Mouse (Mus musculus) cerebellum, adult (tissue): Measurements from ENCODE around the gene Pard3.

ENCODE experiments used
- ATAC-seq: cut with Nextera tagmentation; 2 replicates; pipeline ENCODE4 v1.9.2; 2017; ENCODE audit warnings: mild to moderate bottlenecking, moderate library complexity, mixed read lengths; ENCODE audit not compliant: insufficient number of reproducible peaks, low FRiP score, low TSS enrichment

Gene Pard3

DNA sequence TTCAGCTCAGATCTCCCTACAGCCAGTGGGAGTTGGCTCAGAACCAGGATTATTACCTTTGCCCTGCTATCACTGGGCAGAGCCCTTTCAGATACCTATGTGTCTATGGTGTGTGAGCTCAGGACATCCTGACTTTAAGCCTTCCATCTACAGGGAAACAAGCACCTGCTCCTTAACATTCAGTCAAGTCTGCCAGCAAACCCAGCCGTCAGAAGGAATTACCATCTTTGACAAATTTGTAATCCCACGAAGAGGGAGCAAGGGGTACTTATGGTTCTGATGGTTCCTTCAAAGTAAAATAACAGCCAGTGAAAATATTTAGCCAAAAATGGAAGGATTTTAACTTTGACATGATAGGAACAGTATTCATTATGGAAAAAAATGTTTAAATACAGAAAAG, 466.1 kb downstream of the Pard3 start:
- no peak for ATAC-seq

DNA sequence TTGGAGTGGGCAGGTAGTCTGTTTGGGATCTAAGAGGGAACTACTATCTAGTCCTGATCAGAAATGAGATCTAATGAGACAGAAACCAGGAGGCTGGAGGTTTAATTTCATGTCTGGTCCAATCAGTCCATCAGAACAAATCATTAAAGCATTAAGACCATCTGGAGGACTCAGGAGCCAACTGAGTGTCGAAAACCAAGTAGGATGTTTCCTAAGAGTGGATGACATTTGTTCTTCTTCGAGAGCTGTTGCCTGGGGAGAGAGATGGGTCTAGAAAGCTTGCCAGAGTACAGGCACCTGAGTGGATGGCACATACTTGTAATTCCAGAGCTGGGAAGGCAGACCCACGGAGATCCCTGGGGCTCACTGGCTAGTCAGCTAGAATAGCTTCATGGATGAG, 468.2 kb downstream of the Pard3 start:
- no peak for ATAC-seq

DNA sequence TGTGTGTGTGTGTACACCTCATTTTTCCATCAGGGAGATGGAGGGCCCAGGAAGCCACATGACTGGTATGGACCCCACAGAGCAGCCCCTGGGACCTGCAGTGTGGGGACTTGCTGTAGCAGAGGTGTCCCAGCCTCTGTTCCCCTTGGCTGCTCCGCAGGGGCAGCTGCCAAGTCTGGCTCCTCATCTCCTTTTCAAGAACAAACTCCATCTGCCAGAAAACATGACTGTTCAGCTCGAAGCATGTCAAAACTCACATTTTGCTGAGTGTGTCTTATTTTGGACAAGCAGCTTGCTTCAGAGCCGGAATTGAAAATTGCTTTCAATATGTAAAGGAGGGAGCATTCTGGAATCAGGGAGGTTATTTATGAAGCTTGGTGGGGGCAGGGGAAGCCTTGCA, 471.1 kb downstream of the Pard3 start:
- no peak for ATAC-seq

DNA sequence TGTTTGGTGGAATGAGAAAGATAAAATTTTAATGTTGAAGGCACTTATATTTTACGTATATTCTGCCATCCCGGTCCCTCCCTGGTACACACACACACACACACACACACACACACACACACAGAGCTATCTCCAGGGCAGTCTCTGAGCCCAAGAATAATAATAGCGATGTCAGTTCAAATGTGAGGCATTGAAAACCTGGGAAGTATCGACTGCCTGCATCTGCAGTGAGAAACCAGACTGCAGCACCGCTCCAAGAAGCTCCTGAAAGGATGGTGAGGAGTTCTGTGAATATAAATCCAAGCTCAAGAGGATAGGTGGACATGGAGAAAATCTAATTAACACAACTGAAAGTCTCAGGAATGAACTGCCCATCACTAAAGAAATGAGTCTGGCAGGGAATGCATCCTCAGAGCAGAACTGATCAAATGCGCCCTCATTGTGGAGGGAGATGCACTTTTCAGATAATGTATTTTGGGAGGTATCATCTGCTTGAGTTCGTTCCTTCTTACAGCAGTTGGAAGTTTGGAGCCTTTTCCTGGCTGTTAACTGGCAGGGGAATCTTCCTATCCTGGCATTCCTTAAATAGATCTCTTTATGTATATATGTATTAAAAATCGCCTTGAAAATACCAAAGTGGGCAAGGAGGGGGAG, 471.6 kb downstream of the Pard3 start:
- no peak for ATAC-seq

DNA sequence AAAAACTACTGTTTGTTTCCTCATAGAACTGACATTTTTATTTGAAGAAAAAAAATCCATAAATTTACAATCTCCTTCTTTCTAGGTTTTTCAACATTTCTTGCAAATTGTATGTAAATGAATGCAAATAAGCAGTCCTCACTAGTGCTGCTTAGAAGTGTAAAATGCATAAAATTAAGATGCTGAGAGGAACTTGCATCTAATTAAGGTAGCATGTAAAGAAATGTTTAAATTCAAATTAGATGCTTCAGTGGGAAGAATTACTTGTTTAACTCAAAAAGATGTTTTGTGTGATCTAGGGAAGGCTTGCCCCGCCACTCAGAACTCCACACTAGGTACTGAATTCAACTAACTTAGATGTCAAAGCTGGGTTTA, 472.1 kb downstream of the Pard3 start:
- ATAC-seq, result no peak

DNA sequence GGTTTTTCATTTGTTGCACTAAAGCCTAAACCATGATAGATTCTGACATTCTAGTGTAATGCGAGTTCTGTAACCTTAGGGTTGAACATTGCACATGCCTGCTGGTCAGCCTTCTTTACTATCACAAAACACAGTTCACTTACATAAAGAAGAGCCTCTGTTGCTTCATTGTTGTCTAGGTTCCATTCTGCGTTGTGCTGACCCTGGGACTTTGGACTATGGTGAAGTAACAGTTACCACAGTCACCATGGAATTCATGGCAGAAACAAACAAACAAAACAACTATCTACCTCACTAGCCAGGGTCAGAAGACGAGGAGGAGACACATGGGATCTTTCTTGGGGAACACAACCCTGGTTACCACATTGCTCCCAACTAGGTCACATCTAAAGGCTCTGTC, 476.1 kb downstream of the Pard3 start:
- no peak for ATAC-seq

DNA sequence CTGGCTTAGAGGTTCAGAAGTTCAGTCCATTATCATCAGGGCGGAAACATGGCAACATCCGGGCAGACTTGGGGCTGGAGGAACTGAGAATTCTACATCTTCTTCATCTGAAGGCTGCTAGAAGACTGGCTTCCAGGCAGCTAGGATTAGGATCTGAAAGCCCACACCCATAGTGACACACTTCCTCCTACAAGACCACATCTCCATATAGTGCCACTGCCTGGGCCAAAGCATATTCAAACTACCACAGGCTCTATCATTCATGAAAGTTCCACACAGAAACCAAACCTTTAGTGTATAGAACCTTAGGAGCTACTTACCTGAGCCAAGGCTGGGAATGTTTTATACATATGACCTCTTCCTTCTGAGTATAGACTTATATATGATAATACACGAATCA, 476.6 kb downstream of the Pard3 start:
- no peak for ATAC-seq

DNA sequence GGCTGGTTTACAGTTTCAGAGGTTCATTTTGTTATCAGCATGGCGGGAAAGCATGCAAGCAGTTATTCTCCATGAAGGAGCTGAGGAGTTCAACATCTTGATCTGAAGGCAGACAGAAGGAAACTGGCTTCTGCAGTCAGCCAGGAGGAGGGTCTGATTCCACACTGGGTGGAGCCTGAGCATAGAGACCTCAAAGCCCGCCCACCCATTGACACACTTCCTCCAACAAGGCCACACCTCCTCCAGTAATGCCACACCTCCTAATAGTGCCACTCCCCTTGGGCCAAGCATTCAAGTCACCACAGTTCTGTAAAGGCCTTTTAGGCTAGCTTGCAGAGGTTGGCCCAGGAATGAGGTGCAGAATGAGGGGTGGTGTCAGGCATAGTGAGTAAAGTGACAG, 478.5 kb downstream of the Pard3 start:
- ATAC-seq, result no peak

DNA sequence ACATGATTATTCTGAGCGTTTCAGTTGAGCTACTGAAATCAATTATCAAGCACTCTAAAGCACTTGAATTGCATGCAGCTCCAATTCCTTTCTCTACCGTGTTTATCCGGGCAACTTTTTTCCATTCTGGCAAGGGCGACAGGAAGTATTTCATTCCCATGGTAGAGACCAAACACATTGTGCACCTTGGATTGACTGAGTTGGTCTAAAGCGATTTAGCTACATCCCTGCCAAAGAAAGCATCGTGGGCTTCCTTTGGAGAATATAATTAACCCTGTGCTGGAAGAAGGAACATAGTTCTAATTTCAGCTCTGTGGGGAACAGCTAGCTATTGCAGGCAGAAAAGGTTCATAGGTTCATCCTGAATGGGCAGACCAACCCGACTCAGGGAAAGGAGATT, 480.0 kb downstream of the Pard3 start:
- ATAC-seq, result no peak

DNA sequence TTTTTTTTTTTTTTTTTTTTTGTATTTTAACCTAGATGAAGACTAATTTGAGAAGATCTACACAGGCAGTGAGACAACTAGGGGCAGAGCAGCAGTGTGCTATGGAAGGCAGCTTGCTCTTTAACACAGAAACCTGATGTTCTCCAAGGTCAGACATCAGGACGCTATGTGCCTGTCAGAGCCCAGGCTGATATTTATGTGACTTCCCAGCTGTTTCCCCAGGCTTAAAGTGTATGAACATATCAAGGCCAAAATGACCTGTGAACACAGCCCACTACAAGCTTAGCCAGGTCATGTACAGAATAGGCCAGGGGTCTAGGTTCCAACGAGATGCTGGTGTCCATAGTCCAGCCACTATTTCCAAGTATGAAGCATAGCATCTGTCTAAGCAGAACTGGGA, 482.5 kb downstream of the Pard3 start:
- ATAC-seq, result no peak

DNA sequence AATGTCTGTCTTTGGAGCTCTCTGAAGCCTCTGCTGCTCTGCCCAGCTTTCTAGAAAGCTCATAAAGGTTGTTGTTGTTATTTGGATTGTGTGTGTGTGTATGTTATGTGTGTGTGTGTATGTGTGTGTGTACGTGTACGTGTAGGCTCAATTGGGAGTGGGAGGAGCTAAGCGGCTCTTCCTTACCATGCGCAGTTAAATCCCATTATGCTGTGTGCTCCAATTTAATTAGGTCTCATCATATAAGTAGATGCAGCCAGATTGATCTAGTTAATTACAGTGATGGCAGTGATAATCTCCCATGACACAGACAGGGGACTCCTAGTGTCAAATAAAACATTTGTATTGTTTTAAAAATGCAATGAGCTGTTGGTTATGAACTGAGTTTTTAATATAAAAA, 487.2 kb downstream of the Pard3 start:
- no peak for ATAC-seq

DNA sequence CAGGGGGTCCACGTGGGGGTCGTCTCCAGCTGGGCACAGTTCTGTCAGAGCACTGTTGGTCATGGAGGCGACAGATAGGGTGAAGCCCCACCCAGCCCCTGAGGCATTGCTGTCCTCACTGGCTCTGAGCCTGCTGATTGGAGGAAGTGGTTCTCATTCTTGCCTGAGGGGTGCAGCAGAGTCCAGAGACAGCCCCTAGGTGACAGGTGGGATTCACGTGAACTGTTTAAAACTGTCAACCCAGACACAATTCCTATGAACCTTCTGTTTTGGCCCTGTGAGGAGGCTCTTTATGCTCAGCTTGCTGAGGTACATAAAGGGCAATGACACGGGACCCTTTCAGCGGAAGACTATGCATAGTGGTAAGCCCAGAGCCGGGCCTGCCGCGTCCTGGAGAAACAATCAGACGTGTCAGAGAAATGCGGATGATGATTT, 488.5 kb downstream of the Pard3 start:
- no peak for ATAC-seq

DNA sequence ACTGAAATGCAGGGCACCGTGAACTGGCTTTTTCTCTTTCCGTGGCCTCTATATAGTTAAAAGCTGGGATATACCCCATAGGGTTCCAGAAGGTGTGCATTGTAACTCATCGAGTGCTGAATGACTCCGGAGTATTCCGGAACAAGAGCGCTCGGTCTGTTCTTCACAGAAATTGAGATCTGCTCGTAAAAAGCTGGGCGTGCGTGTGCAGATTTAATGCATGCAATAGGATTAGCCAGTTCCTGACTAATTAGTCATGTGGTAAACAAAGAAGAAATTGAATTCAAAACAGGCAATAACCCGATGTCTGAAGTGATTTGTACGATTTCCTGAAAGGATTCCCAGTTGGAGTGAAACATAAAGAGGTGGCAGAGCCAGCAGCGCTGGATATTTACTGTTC, 489.1 kb downstream of the Pard3 start:
- ATAC-seq, result no peak

DNA sequence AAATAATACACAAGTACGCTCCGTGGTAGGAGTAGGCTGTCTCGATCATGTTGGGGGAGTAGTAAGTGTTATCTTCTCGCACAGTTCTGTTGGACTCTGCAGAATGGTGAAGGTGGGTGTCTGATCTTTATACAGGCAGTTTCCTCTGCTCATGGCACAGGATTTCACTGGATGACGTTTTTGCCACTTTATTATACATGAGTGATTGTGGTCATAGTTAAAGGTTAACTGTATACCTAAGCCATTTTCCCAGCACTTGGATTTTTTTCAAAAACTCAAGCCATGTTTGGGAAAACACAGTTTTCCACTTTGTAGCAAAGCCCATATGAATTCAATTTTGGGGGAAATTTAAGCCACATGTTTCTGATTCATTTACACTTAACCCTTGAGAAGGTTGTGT, 489.9 kb downstream of the Pard3 start:
- no peak for ATAC-seq

DNA sequence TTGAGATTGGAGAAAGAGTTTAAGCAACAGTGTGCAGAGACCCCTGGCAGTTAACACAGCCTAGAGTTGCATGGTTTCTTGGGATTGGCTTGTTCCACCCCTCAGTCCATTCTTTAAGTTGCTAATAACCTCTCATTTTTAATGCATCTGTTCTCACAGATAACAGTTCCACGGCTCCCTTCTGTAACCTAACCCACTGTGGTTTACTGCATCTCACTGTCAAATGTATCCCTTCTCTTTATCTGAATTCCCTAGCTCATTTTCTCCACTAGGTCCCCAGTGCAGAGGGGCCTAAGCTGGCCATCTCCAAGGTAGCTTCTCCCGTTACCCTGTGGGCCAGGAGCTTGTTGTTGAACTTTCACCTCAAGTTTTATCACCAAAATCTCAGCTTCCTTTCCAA, 492.1 kb downstream of the Pard3 start:
- no peak for ATAC-seq

DNA sequence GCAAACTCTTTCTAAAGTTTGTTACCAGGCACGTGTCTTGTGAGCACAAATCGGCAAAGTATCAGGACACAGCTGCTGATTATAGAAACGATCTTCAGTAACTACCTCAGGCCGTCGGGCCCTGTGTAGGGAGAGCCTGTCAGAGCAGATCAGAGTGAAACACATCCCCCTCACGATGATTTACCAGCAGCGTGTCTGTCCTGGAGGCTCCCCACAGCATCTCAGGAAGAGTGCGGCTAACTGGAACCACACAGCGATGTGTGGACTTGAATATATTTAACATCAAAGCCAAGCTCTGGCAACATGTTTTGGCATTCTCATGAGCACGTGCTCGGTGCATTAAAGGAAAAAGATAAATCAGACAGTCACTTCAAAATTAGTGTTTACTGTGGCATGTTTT, 493.3 kb downstream of the Pard3 start:
- no peak for ATAC-seq

DNA sequence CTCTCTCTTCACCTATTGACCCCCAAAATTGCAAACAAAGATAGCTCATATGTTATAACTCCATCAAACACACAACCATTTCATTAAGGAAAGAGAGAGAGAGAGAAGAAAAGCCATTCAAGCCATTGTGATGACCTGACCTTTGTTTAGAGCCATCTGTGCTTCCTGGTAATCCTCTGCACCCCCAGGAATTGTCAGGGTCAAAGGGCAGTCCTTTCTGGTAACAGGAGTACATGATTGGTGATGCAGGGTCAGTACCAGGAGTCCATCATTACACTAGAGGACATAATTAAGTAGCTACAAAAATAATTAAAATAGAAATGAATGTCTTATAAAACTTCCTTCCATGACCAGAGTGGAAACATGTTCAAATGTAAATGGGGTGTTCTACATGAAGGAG, 493.9 kb downstream of the Pard3 start:
- no peak for ATAC-seq

DNA sequence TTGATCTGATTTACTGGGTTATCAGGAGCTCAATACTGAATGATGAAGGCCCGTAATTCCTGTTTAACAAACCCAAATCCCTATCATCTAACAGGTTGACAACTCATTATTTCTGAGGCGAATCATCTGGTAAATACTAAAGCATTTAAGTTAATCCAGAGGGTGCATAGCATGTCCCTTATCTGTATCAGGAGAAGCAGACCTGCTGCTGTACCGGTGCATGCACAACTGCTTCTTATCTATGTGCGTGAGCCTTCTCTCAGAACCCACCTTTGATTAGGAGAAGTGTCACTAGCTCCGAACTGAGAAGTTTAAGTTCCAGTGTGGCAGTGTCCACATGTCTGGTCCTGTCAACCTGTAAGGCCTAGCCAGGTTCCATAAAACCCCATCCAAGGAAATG, 499.9 kb downstream of the Pard3 start:
- ATAC-seq, result no peak

DNA sequence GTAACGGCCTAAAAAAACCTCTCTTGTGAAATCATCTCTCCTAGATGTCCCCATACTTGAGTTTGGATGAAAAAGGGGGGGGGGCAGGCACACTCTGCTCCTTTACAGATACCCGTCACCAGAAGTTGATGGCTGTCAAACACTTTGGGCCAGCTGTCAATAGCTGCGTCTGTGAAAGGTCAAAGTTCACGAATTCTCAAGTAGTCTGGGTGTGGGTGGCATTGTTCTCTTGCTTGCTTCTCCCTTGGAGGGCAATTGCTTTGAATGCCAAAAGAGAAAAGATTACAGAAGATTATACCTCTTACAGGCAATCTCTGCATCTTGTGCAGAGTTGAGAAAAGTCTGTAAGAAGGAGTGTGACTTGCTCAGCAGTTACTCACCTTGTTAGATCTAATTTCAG, 500.7 kb downstream of the Pard3 start:
- no peak for ATAC-seq

DNA sequence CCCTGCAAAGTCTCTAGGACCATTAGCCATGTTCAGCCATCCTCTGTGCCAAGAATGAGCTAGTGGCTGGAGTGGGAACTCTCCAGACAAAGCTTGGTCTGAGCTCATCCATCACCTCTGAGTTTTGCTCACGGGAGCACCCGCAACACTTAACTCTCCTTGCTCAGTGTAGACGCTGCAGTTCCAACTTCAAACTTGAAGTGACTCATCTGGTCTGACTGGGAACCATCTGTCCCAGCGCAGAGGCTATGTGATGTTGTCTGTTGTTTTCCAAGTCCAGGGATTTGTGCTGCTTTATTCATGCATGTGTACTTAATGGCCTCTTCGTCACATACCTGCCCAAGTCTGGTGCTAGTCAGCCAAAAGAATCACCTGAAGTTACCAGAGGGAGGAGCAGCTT, 505.5 kb downstream of the Pard3 start:
- no peak for ATAC-seq

DNA sequence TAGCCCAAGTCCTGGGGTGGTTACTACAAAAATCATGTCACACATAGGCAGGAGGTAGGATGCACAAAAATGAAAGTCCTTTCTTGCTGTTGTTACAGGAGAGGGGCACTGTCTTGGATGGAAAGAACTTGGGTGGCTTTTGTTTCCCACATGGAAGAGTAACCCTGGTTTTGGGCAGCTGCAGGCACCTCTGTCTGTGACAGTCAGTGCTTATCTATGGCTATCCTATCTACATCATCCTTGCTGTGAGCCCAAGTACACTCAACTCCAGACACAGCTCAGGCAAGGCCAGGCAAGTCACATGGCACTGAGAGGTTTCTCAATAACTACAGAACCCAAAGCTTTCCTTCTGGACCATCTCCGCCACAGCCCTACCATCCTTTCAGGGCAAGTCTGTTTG, 506.8 kb downstream of the Pard3 start:
- no peak for ATAC-seq

DNA sequence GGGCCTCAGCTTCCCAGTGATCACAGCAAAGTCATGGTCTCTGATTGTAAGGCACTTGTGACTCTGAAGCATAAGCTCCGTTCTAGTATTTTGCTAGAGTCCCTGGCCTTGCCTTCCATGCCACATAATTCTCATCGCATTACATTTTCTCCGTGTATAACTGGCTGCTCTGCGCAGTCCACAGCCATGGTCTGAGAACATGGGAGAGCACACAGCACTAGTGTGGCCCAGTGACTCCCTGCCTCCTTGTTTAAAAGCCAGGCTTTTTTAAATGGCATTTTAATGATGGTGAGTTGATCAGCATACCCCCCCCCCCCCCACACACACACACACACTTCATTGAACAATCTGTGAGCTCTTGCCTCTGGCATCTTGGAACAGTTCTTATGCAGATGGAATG, 508.8 kb downstream of the Pard3 start:
- ATAC-seq, result no peak

DNA sequence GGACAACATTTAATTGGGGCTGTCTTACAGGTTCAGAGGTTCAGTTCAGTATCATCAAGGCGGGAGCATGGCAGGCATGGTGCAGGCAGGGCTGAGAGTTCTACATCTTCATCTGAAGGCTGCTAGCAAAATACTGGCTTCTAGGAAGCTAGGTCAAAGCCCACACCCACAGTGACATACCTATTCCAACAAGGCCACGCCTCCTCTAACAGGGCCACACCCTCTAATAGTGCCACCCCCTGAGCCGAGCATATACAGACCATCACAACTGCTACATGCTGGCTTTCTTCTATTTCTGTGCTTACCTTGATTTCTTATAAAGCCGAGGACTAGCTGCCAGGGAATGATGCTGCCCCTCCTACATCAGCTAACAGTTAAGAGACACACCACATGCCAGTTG, 513.0 kb downstream of the Pard3 start:
- no peak for ATAC-seq
